Mouse (Mus musculus) ES-Bruce4 (cell line): ENCODE measurements at regions not wholly inside any gene's neighbourhood (a gene's known extent, or its start where the extent isn't known, plus 50 kb on each side); places are given as distances from the start of the nearest gene placed in this dataset.

Source experiments
- CTCF ChIP-seq: IDR thresholded peaks from one replicate; pipeline ENCODE4 v1.8.1; 2011; ENCODE audit warnings: low read depth, low read length
- POLR2A ChIP-seq: IDR thresholded peaks from one replicate; pipeline ENCODE4 v1.8.1; 2011; ENCODE audit warnings: low read length; ENCODE audit not compliant: insufficient read depth

- TF ChIP-seq CTCF (no peak), POLR2A (no peak)
Observed at GRCm38 (mm10) chr13:90727816-90728215, 177.3 kb downstream of the Atp6ap1l start.
